In the genomic region with DNA sequence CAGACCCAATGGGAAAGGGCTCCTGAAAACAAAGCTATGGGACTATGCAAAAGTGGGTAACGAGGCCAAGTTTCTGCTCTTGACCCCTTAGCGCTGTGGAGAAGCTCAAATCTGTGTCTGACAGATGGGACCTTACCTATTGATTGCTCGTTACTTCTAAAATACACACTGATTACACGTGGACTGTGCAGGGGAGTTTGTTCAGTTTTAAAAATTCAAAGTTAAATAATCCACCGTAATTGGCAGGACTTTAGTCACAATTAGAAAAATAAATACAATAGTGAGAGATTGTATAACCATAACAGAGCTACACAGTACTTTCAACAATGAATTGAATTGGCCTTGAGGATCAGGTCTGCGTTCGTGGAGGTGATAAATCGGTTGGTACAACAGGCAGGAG, we compare ENCODE assay signal across 30 mouse cellular contexts.
"Had no signal": no experiment of that assay in that cellular context is flagged by ENCODE, and none has a peak within 500 bp of the region (broad histone marks: within the 10 kb centered on the region; RNA-seq: fewer than 3 reads in every experiment).

No protein-coding gene starts in this region.

- H3K4me3 ChIP-seq: left cerebral cortex, adult 2 months; limb, embryonic 10.5 days; limb, embryonic 12.5 days; limb, embryonic 13.5 days; limb, embryonic 15.5 days; liver, embryonic 12.5 days; liver, embryonic 13.5 days; liver, embryonic 15.5 days; lung, embryonic 15.5 days; megakaryocyte, embryonic 14.5 days; midbrain, embryonic 10.5 days; midbrain, embryonic 12.5 days; midbrain, embryonic 13.5 days; midbrain, embryonic 15.5 days; myocyte; neural tube, embryonic 12.5 days had no signal

- H3K9ac ChIP-seq: limb, embryonic 12.5 days; limb, embryonic 13.5 days; limb, embryonic 15.5 days; liver, embryonic 12.5 days; liver, embryonic 13.5 days; liver, embryonic 14.5 days; liver, embryonic 15.5 days; lung, embryonic 14.5 days; lung, embryonic 15.5 days; midbrain, embryonic 12.5 days; midbrain, embryonic 13.5 days; midbrain, embryonic 15.5 days; neural tube, embryonic 12.5 days had no signal

- H3K4me1 ChIP-seq: limb, embryonic 10.5 days; limb, embryonic 13.5 days; limb, embryonic 15.5 days; liver, embryonic 12.5 days; liver, embryonic 13.5 days; liver, embryonic 15.5 days; lung, embryonic 15.5 days; megakaryocyte, embryonic 14.5 days; midbrain, embryonic 10.5 days; midbrain, embryonic 15.5 days; neural tube, embryonic 12.5 days had no signal

- ATAC-seq: liver, embryonic 12.5 days; lung, postnatal 0 days; midbrain, embryonic 13.5 days; midbrain, embryonic 15.5 days; midbrain, embryonic 16.5 days had no signal

- H3K9me3 ChIP-seq: limb, embryonic 10.5 days; limb, embryonic 12.5 days; limb, embryonic 13.5 days; limb, embryonic 15.5 days; liver, embryonic 12.5 days; liver, embryonic 13.5 days; liver, embryonic 15.5 days; lung, embryonic 15.5 days; midbrain, embryonic 10.5 days; midbrain, embryonic 12.5 days; midbrain, embryonic 13.5 days; midbrain, embryonic 15.5 days; neural tube, embryonic 12.5 days had no signal

- DNase-seq: left cerebral cortex, postnatal 4 days; liver, embryonic 13.5 days; lung, adult 18-20 months; lung, adult 2 months; lung, embryonic 14.5 days; lung, postnatal 10 days; lung, postnatal 14 days; lung, postnatal 36 days; lung, postnatal 4 days; midbrain, embryonic 14.5 days had no signal

- H3K4me2 ChIP-seq: limb, embryonic 12.5 days; limb, embryonic 13.5 days; limb, embryonic 15.5 days; liver, embryonic 12.5 days; liver, embryonic 13.5 days; liver, embryonic 15.5 days; lung, embryonic 14.5 days; lung, embryonic 15.5 days; midbrain, embryonic 11.5 days; midbrain, embryonic 12.5 days; midbrain, embryonic 13.5 days; midbrain, embryonic 15.5 days; neural tube, embryonic 12.5 days had no signal

- H3K36me3 ChIP-seq: limb, embryonic 10.5 days; limb, embryonic 12.5 days; limb, embryonic 13.5 days; limb, embryonic 15.5 days; liver, embryonic 12.5 days; liver, embryonic 13.5 days; liver, embryonic 15.5 days; lung, embryonic 15.5 days; midbrain, embryonic 10.5 days; midbrain, embryonic 12.5 days; midbrain, embryonic 13.5 days; midbrain, embryonic 15.5 days; neural tube, embryonic 12.5 days had no signal

- H3K27me3 ChIP-seq: limb, embryonic 12.5 days; limb, embryonic 13.5 days; limb, embryonic 15.5 days; liver, embryonic 12.5 days; liver, embryonic 13.5 days; liver, embryonic 15.5 days; lung, embryonic 15.5 days; megakaryocyte, embryonic 14.5 days; midbrain, embryonic 12.5 days; midbrain, embryonic 13.5 days; midbrain, embryonic 15.5 days; neural tube, embryonic 12.5 days had no signal

- H3K27ac ChIP-seq: left cerebral cortex, adult 2 months; limb, embryonic 10.5 days; limb, embryonic 12.5 days; limb, embryonic 13.5 days; limb, embryonic 15.5 days; liver, embryonic 12.5 days; liver, embryonic 13.5 days; liver, embryonic 14.5 days; liver, embryonic 15.5 days; lung, embryonic 15.5 days; macrophage; midbrain, embryonic 10.5 days; midbrain, embryonic 12.5 days; midbrain, embryonic 13.5 days; midbrain, embryonic 15.5 days; neural tube, embryonic 12.5 days had no signal
